ENCODE assay signal across 8 mouse cellular contexts in the genomic region with DNA sequence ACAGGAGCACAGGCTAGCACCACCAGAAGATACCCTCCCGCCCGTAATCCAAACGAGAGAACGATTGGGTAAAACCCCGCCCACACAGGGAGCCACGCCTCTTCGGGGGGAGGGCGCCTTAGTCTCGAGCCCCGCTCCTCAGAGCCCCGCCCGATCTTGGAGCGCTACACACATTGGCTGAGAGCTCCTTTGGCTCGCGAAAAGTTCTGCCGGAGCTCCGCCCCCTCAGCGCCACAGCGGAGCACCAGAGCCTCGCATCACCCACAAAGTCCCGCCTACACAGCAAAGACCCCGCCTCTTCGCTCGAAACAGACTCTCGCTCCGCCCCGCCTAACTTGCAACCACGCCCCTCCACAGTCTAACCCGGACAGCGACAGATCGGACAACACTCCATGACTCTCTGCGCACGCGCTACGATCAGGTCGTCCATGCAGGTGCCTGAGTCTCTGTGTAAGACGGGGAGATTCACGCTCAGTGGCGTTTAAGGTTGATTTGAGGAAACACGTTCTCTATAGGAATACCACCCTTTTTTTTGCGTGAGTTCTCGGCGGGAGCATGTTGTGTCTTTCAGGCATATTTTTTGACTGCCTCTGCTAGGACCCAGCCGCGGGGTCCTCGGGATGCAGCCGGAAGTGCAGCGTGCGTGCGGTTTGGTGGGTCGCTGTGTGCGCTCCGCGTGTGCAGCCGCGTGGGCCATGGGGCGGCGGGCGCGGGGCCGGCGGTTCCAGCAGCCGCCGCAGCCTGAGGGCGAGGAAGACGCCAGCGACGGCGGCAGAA. TPM values are rescaled to one million over a fixed set of nuclear protein-coding genes. Genes with fewer than 3 reads are reported as not detected.
DNase-seq lines count a peak whose midpoint lies in the region; ATAC-seq and TF ChIP-seq lines count a peak whose summit lies in the region.

A gene (minus strand): TSS at position 45 of the 777 bp plus-strand sequence.

- peak within 1 kb of the TSS; percentile 63 for H3K9ac ChIP-seq in hindbrain, postnatal 0 days (replicated peaks; ENCODE audit: low read length)

- WGBS in hindbrain, postnatal 0 days: under 1% methylated on average over 69 of the region's 69 CpGs

- peak within 1 kb of the TSS; percentile 100 for H3K4me3 ChIP-seq in gastrocnemius, adult 2 months
- peak within 1 kb of the TSS; percentile 61 for H3K4me3 ChIP-seq in hindbrain, postnatal 0 days (ENCODE audit: low read length)
- peak within 1 kb of the TSS; percentile 98 for H3K4me3 ChIP-seq in left cerebral cortex, adult 2 months

- intact Hi-C loops in gastrocnemius, adult 2 months (cut with DNase I): loop anchor here (2.0 to 5.0 kb wide), 2 partner anchors 59 to 1029 kb away; a partner anchor contains a TSS
- intact Hi-C loops in left cerebral cortex, adult 2 months (cut with DNase I): loop anchor here (1.0 to 2.0 kb wide), 3 partner anchors 59 to 101 kb away; no protein-coding TSS in a partner anchor

- H3K27ac ChIP-seq in gastrocnemius, adult 2 months: peak within 1 kb of the TSS; percentile 97
- peak within 1 kb of the TSS; percentile 75 for H3K27ac ChIP-seq in hindbrain, postnatal 0 days
- H3K27ac ChIP-seq in left cerebral cortex, adult 2 months: peak within 1 kb of the TSS; percentile 100

- no peaks in the 10 kb centered on the region for H3K27me3 ChIP-seq in hindbrain, postnatal 0 days (ENCODE audit: insufficient read depth, low read length)

- H3K4me2 ChIP-seq in hindbrain, postnatal 0 days (ENCODE audit: low read depth, low read length): peak within 1 kb of the TSS; percentile 97

- peak; percentile 100 for DNase-seq in ZHBTc4 (ENCODE audit: low read depth, low spot score)
- DNase-seq in gastrocnemius, adult 2 months: peak; percentile 99
- DNase-seq in hindbrain, postnatal 0 days (ENCODE audit: low spot score): peak; percentile 100
- peak; percentile 97 to 99 for DNase-seq in left cerebral cortex, adult 2 months (ENCODE audit: extremely low spot score in 1 of 2, low spot score in 2 of 2)
- peak; percentile 99 to 100 for DNase-seq in right cerebral cortex, adult 2 months (ENCODE audit: low spot score in 2 of 2)
- DNase-seq in urinary bladder, postnatal 14 days (ENCODE audit: low spot score): peak; percentile 99

- peak; percentile 88 for ATAC-seq in common myeloid progenitor, adult 5-6 weeks (replicated peaks; ENCODE audit: low read depth, poor library complexity, severe bottlenecking)
- peak; percentile 98 for ATAC-seq in hindbrain, postnatal 0 days
- peak; percentile 90 for ATAC-seq in megakaryocyte, adult 5-6 weeks (ENCODE audit: poor library complexity, severe bottlenecking)

- no peaks in the 10 kb centered on the region for H3K9me3 ChIP-seq in hindbrain, postnatal 0 days (ENCODE audit: low read length)

- H3K36me3 ChIP-seq in hindbrain, postnatal 0 days (ENCODE audit: insufficient read depth, low read length): peaks cover 21% of the 10 kb centered on the region; the same call in 1 of the 2 replicates

- TF ChIP-seq CTCF in gastrocnemius, adult 2 months (IDR thresholded peaks at IDR 0.05): no peak
- TF ChIP-seq CTCF in hindbrain, postnatal 0 days (IDR thresholded peaks at IDR 0.05; ENCODE audit: low read depth): no peak
- no peak for TF ChIP-seq CTCF in left cerebral cortex, adult 2 months (IDR thresholded peaks at IDR 0.05)

- no peaks in the 10 kb centered on the region; the same call in 1 of the 2 replicates for H3K4me1 ChIP-seq in hindbrain, postnatal 0 days (ENCODE audit: insufficient read depth, low read length)

RNA-seq across cellular contexts. Expression of the gene that starts here (rescaled TPM):
- total RNA-seq in common myeloid progenitor, adult 5-6 weeks (2017): 2.4 and 5.2 TPM in 2 replicates
- total RNA-seq in gastrocnemius, adult 2 months (2021): under 1 TPM in 1 of 2 experiments, not detected in 1; 0.33 TPM
- total RNA-seq in hindbrain, postnatal 0 days (2014; rRNA removed): 19.6 and 22.6 TPM in 2 replicates
- polyA plus RNA-seq in hindbrain, postnatal 0 days (2015; fragmentation: Nextera tagmentation; extraction: Ambion mirVana): 32.8 and 34.7 TPM in 2 replicates
- 1 to 10 TPM; 6.9 to 8.5 TPM for total RNA-seq in left cerebral cortex, adult 2 months (2021)
- 1.7 and 2.1 TPM in 2 replicates for total RNA-seq in megakaryocyte, adult 5-6 weeks (2015)
- 2.9 and 3.0 TPM in 2 replicates for total RNA-seq in megakaryocyte, adult 5-6 weeks (2017)

Comparison
In these comparisons a context has a peak if more than half of its experiments do, and no peak if none do; other contexts are left out.
1. Peak in every context shown above with its lines: DNase-seq, ATAC-seq, H3K4me3 ChIP-seq and H3K27ac ChIP-seq.
2. Peak in DNase-seq, H3K4me3 ChIP-seq and H3K27ac ChIP-seq in gastrocnemius, adult 2 months; RNA of the gene not detected or under 1 TPM.